Mouse (Mus musculus): ENCODE data around the gene Cnst. TPM values are rescaled to one million over a fixed set of nuclear protein-coding genes. Genes with fewer than 3 reads are reported as not detected.

Cnst gene
- polyA plus RNA-seq, 1 experiment: 12.7 TPM

GRCm38 (mm10) chr1:179582021-179582433 lies 35.9 kb downstream of the Cnst start:
- WGBS: 16% methylated on average over 6 of the region's 6 CpGs
- Histone ChIP-seq H3K27ac (ENCODE audit: insufficient read depth, low read depth, low read length) (peak overlapping the region; percentile 60), H3K4me1 (ENCODE audit: control insufficient read depth, insufficient read depth, insufficient read length, low read length) (peaks cover 15% of the 10 kb centered on the region), H3K27me3 (ENCODE audit: control insufficient read depth, insufficient read depth, low read length) (no peaks in the 10 kb centered on the region), H3K4me3 (ENCODE audit: low read depth, low read length) (no peak overlapping the region), H3K36me3 (ENCODE audit: control insufficient read depth, insufficient read depth, low read length) (peaks cover 6% of the 10 kb centered on the region; the same call in 1 of the 2 replicates)
- TF ChIP-seq POLR2A (IDR thresholded peaks at IDR 0.05; ENCODE audit: low read depth, low read length) (no peak), CTCF (IDR thresholded peaks at IDR 0.05; ENCODE audit: extremely low read depth, insufficient read length, insufficient replicate concordance, low read depth, low read length) (no peak)

- WGBS: 92% methylated on average over 3 of the region's 3 CpGs
- no peak for TF ChIP-seq POLR2A (IDR thresholded peaks at IDR 0.05; ENCODE audit: low read depth, low read length)
- TF ChIP-seq CTCF (IDR thresholded peaks at IDR 0.05; ENCODE audit: extremely low read depth, insufficient read length, insufficient replicate concordance, low read depth, low read length): no peak
These were observed 36.9 kb downstream of the Cnst start for GRCm38 (mm10) chr1:179583090-179583489.

GRCm38 (mm10) chr1:179584220-179584619 lies 38.0 kb downstream of the Cnst start:
- Histone ChIP-seq H3K4me1 (ENCODE audit: control insufficient read depth, insufficient read depth, insufficient read length, low read length) (peaks cover 27% of the 10 kb centered on the region), H3K27ac (ENCODE audit: insufficient read depth, low read depth, low read length) (no peak overlapping the region), H3K27me3 (ENCODE audit: control insufficient read depth, insufficient read depth, low read length) (no peaks in the 10 kb centered on the region), H3K4me3 (ENCODE audit: low read depth, low read length) (no peak overlapping the region), H3K36me3 (ENCODE audit: control insufficient read depth, insufficient read depth, low read length) (peaks cover 6% of the 10 kb centered on the region; the same call in 1 of the 2 replicates)
- 90% methylated on average over 4 of the region's 4 CpGs for WGBS
- TF ChIP-seq POLR2A (IDR thresholded peaks at IDR 0.05; ENCODE audit: low read depth, low read length) (no peak), CTCF (IDR thresholded peaks at IDR 0.05; ENCODE audit: extremely low read depth, insufficient read length, insufficient replicate concordance, low read depth, low read length) (no peak)

More at GRCm38 (mm10) chr1:179583090-179583489, 36.9 kb downstream of the Cnst start:
- H3K36me3 ChIP-seq (ENCODE audit: control insufficient read depth, insufficient read depth, low read length): peaks cover 6% of the 10 kb centered on the region; the same call in 1 of the 2 replicates
- peaks cover 24% of the 10 kb centered on the region for H3K4me1 ChIP-seq (ENCODE audit: control insufficient read depth, insufficient read depth, insufficient read length, low read length)
- no peak overlapping the region for H3K4me3 ChIP-seq (ENCODE audit: low read depth, low read length)
- no peaks in the 10 kb centered on the region for H3K27me3 ChIP-seq (ENCODE audit: control insufficient read depth, insufficient read depth, low read length)
- no peak overlapping the region for H3K27ac ChIP-seq (ENCODE audit: insufficient read depth, low read depth, low read length)

- peak overlapping the region; percentile 87 for H3K27ac ChIP-seq (ENCODE audit: insufficient read depth, low read depth, low read length)
- no peaks in the 10 kb centered on the region for H3K27me3 ChIP-seq (ENCODE audit: control insufficient read depth, insufficient read depth, low read length)
- no peaks in the 10 kb centered on the region for H3K36me3 ChIP-seq (ENCODE audit: control insufficient read depth, insufficient read depth, low read length)
- peaks cover 30% of the 10 kb centered on the region for H3K4me1 ChIP-seq (ENCODE audit: control insufficient read depth, insufficient read depth, insufficient read length, low read length)
- no peak overlapping the region for H3K4me3 ChIP-seq (ENCODE audit: low read depth, low read length)
- TF ChIP-seq CTCF (IDR thresholded peaks at IDR 0.05; ENCODE audit: extremely low read depth, insufficient read length, insufficient replicate concordance, low read depth, low read length): no peak
- TF ChIP-seq POLR2A (IDR thresholded peaks at IDR 0.05; ENCODE audit: low read depth, low read length): no peak
- 85% methylated on average over 9 of the region's 9 CpGs for WGBS
These were observed 39.5 kb downstream of the Cnst start for GRCm38 (mm10) chr1:179585646-179586045.

GRCm38 (mm10) chr1:179586430-179587095 lies 40.4 kb downstream of the Cnst start:
- Histone ChIP-seq H3K36me3 (ENCODE audit: control insufficient read depth, insufficient read depth, low read length) (no peaks in the 10 kb centered on the region), H3K27me3 (ENCODE audit: control insufficient read depth, insufficient read depth, low read length) (no peaks in the 10 kb centered on the region), H3K27ac (ENCODE audit: insufficient read depth, low read depth, low read length) (peak overlapping the region; percentile 87), H3K4me3 (ENCODE audit: low read depth, low read length) (no peak overlapping the region), H3K4me1 (ENCODE audit: control insufficient read depth, insufficient read depth, insufficient read length, low read length) (peaks cover 32% of the 10 kb centered on the region)
- TF ChIP-seq POLR2A (IDR thresholded peaks at IDR 0.05; ENCODE audit: low read depth, low read length) (no peak), CTCF (IDR thresholded peaks at IDR 0.05; ENCODE audit: extremely low read depth, insufficient read length, insufficient replicate concordance, low read depth, low read length) (no peak)
- 18% methylated on average over 3 of the region's 3 CpGs for WGBS

- no peak overlapping the region for H3K4me3 ChIP-seq (ENCODE audit: low read depth, low read length)
- no peaks in the 10 kb centered on the region for H3K36me3 ChIP-seq (ENCODE audit: control insufficient read depth, insufficient read depth, low read length)
- peaks cover 44% of the 10 kb centered on the region for H3K4me1 ChIP-seq (ENCODE audit: control insufficient read depth, insufficient read depth, insufficient read length, low read length)
- 65% methylated on average over 4 of the region's 4 CpGs for WGBS
- peak overlapping the region; percentile 75; the same call in 1 of the 2 replicates for H3K27ac ChIP-seq (ENCODE audit: insufficient read depth, low read depth, low read length)
- no peaks in the 10 kb centered on the region for H3K27me3 ChIP-seq (ENCODE audit: control insufficient read depth, insufficient read depth, low read length)
- no peak for TF ChIP-seq CTCF (IDR thresholded peaks at IDR 0.05; ENCODE audit: extremely low read depth, insufficient read length, insufficient replicate concordance, low read depth, low read length)
- TF ChIP-seq POLR2A (IDR thresholded peaks at IDR 0.05; ENCODE audit: low read depth, low read length): no peak
These were observed 42.1 kb downstream of the Cnst start for GRCm38 (mm10) chr1:179588230-179588629.

GRCm38 (mm10) chr1:179591639-179592038 lies 45.5 kb downstream of the Cnst start:
- Histone ChIP-seq H3K4me1 (ENCODE audit: control insufficient read depth, insufficient read depth, insufficient read length, low read length) (peaks cover 37% of the 10 kb centered on the region), H3K27ac (ENCODE audit: insufficient read depth, low read depth, low read length) (peak overlapping the region; percentile 68), H3K4me3 (ENCODE audit: low read depth, low read length) (no peak overlapping the region), H3K27me3 (ENCODE audit: control insufficient read depth, insufficient read depth, low read length) (no peaks in the 10 kb centered on the region), H3K36me3 (ENCODE audit: control insufficient read depth, insufficient read depth, low read length) (no peaks in the 10 kb centered on the region)
- TF ChIP-seq POLR2A (IDR thresholded peaks at IDR 0.05; ENCODE audit: low read depth, low read length): no peak
- no peak for TF ChIP-seq CTCF (IDR thresholded peaks at IDR 0.05; ENCODE audit: extremely low read depth, insufficient read length, insufficient replicate concordance, low read depth, low read length)
- WGBS: 76% methylated on average over 12 of the region's 12 CpGs

Measured in small intestine, adult 2 months (tissue).